Mouse (Mus musculus): ENCODE measurements around the gene Arf4.

Gene Arf4

GRCm38 (mm10) chr14:26637851-26638707 lies at the start of gene Arf4:
TSS of gene Arf4 (plus strand) at chr14:26638074.
- peak; percentile 98 to 99 for DNase-seq

GRCm38 (mm10) chr14:26591353-26591752 lies 46.5 kb upstream of the Arf4 start:
- DNase-seq: no peak

- no peak for DNase-seq
Measured at GRCm38 (mm10) chr14:26593281-26593895, 44.5 kb upstream of the Arf4 start.

- DNase-seq: no peak
Measured at GRCm38 (mm10) chr14:26595167-26595566, 42.7 kb upstream of the Arf4 start.

GRCm38 (mm10) chr14:26595695-26596365 lies 42.0 kb upstream of the Arf4 start:
- DNase-seq: no peak

GRCm38 (mm10) chr14:26605354-26605753 lies 32.5 kb upstream of the Arf4 start:
- DNase-seq: no peak

GRCm38 (mm10) chr14:26609674-26610073 lies 28.2 kb upstream of the Arf4 start:
- DNase-seq: no peak

GRCm38 (mm10) chr14:26610689-26611088 lies 27.2 kb upstream of the Arf4 start:
- DNase-seq: no peak

- DNase-seq: no peak
Measured at GRCm38 (mm10) chr14:26625301-26625700, 12.6 kb upstream of the Arf4 start.

GRCm38 (mm10) chr14:26626605-26627140 lies 11.2 kb upstream of the Arf4 start:
- no peak for DNase-seq

GRCm38 (mm10) chr14:26637025-26637850 lies 636 bp upstream of the Arf4 start:
- DNase-seq: no peak

GRCm38 (mm10) chr14:26638708-26639084 lies 822 bp downstream of the Arf4 start:
- peak; percentile 78 to 80 for DNase-seq

GRCm38 (mm10) chr14:26639251-26639650 lies 1.4 kb downstream of the Arf4 start:
- no peak for DNase-seq

- no peak for DNase-seq
Measured at GRCm38 (mm10) chr14:26639961-26640360, 2.1 kb downstream of the Arf4 start.

GRCm38 (mm10) chr14:26643006-26643624 lies 5.2 kb downstream of the Arf4 start:
- DNase-seq: no peak

- no peak for DNase-seq
Measured at GRCm38 (mm10) chr14:26645989-26646650, 8.2 kb downstream of the Arf4 start.

- no peak for DNase-seq
Measured at GRCm38 (mm10) chr14:26647811-26648210, 9.9 kb downstream of the Arf4 start.

- no peak for DNase-seq
Measured at GRCm38 (mm10) chr14:26651901-26652300, 14.0 kb downstream of the Arf4 start.

- DNase-seq: no peak
Measured at GRCm38 (mm10) chr14:26658178-26658577, 20.3 kb downstream of the Arf4 start.

GRCm38 (mm10) chr14:26660233-26660632 lies 22.4 kb downstream of the Arf4 start:
- no peak for DNase-seq

- DNase-seq: no peak
Measured at GRCm38 (mm10) chr14:26662016-26662415, 24.1 kb downstream of the Arf4 start.

GRCm38 (mm10) chr14:26662488-26662887 lies 24.6 kb downstream of the Arf4 start:
- DNase-seq: no peak
